Mouse (Mus musculus) testis, postnatal 14 days (tissue): ENCODE results near the gene Ankrd33.

Source experiments
- DNase-seq: peaks from one replicate; pipeline ENCODE4 v3.0.0; 2021; ENCODE audit warnings: low spot score

Ankrd33 gene

DNA sequence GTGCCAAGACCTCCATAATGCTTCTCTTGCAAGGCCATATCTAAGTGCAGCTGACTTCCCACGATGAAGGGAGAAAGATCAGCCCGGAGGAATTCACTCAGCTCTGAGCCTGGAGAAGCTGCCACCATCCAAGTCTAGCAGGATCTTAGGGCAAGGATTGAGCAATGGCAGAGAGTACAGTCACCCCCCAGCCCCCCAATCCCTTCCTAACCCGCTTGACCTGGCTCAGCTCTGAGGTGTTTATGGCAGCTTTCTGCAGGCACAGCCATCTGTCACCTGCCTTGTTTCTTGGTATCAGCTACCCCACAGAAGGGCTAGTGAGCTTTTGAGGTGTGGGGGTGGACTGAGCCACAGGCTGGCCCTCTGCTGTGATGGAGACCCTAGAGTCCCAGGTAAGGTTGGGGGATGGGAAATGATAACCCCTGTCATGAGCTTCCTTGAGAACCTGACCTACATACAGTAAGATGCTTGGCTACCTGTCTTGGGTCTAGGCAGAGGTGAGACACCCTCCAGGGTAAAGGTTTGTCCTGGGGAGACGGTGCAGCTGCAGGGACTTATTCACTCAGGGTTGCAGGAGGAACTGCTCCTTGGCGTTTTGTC, at the start of gene Ankrd33:
Gene Ankrd33, plus strand, starts transcription at position 245 of the 600 bp plus-strand sequence.
- DNase-seq, result no peak

- no peak for DNase-seq
These were observed 49.1 kb upstream of the Ankrd33 start for GRCm38 (mm10) chr15:101066364-101066847.

DNA sequence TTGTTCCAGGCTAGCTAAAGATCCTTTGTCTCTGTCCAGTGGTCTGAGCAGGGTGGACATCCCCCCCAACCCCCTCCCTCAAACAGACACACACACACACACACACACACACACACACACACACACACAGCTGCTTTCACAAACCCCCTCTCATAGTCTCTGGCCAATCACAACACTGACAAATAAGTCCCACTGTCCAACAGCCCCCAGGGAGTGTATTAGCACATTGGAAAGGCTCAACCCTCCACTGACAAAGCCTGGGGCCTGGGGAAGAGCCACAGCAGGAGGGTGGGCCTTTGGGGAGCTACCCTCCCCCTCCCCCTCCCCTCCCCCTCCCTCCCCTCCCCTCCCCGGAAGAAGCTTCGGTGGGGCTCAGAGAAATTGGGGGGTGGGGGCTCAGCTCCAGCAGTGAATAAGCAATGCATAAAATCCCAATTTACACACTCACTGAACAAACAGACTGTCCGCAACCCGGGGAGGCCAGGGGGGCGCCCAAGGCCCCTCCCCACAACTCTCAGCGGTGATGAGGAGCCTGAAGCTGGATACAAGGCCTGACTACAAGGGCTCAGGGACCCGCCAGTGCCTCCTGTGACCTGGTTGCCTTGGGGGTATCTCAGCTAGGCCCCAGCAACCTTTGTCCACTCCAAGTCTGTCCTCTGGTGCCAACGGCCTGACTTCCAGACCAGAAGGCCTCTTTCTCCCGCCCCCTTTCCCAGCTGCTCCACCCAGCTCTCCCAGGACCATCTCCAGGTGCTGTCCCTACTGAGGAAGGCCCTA, 48.4 kb upstream of the Ankrd33 start:
- DNase-seq, result no peak

DNA sequence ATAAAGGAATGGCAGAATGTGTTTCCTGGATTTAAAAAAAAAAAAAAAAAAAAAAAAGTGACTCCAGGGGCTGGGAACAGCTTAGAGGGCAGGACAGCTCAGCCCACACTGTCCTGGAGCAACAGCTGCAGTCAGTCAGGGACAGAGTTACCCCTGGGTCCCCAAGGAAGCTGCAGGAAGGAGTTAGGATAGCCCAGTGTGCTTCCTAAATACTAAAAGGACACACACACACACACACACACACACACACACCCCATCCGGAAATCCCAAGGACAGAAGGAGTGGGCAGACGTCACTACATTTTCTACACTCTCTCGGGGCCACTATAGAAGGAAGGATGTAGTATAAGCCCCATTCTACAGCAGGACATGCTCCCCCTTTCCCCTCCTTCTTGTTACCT, 47.5 kb upstream of the Ankrd33 start:
- no peak for DNase-seq

GRCm38 (mm10) chr15:101068671-101069070, 46.9 kb upstream of the Ankrd33 start:
- DNase-seq, result no peak

- no peak for DNase-seq
These were observed 45.8 kb upstream of the Ankrd33 start for GRCm38 (mm10) chr15:101069641-101070190.

- no peak for DNase-seq
These were observed 44.8 kb upstream of the Ankrd33 start for GRCm38 (mm10) chr15:101070762-101071161.

DNA sequence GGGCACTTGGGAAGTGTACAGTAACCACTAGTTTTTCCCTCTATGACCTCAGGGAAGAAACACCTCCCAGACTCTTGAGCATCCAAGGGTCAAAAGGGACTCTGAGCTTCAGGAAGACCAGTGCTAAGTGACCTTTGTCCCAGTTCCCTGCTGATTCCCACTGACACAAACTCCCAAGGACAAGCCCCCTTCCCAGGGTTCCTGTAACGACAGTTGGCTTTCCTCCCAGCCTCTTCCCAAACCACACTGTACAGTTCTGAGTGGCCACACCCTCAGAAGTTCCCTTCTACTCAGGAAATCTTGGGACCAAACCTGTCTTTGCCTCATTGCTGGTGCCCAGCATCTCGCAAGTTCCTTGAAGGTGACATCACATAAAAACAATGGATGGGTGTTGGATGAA, 42.8 kb upstream of the Ankrd33 start:
- DNase-seq, result no peak

GRCm38 (mm10) chr15:101074067-101074466, 41.5 kb upstream of the Ankrd33 start:
- DNase-seq, result no peak

GRCm38 (mm10) chr15:101075150-101075549, 40.4 kb upstream of the Ankrd33 start:
- no peak for DNase-seq

DNA sequence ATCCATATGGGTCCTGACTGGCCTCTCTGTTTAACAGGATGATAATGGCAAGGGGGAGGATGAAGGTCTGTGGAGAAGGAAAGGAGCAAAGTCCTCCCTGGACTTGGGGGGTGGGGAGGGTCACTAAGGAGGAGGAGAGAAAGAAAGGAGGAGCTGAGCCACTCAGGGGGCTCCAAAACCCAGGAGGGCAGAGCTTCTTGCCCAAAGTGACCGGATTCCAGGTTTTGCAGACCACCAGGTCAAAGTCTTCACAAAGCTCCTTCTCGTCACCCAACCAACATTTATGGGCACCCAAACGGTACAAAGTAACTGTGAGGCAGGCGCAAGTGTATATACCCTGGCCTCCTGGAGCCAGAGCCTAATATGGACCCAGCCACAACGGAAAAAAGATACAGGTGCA, 39.9 kb upstream of the Ankrd33 start:
- no peak for DNase-seq

DNA sequence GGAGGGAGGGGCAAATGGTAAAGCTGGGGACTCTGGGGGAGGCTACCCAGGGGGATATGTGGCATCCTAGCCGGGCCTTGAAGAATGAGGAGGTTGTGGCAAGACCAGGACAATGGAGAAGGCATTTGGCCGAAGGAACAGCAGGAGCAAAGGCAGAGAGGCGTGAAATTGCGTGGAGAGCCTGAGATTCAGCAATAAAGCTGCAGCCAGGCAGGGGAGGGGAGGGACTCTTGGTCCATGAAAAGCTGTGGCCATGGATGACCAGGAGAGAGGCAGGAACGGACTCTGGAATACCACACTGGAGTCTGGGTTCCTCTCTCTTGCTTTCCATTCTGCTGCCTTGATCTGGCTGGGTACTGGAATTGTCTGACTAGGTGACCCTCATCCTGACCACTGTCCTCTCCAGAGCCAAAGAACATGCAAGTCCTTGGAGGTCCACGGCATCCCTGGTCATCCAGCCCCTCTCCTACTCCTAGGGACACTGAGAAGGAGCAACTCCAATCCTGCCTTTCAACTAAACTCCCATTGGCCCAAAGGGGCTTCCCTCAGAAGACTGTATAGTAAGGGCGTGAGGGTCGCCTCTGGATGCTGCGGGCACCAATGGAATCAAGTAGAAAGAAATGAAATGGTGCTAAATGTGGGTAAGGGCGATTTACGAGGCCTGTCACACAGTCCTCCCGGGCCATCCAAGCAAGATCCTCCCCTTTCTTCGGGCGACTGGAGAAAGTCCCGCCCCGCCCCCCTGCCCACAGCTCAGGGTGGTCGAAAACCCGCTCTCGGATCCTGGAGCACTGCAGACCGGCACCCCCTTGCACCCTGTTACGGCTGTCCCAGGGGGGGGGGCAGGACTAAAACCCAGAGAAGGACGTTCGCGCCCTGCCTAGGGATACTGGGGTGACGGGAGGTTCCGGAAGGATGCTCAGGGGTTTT, 39.2 kb upstream of the Ankrd33 start:
- DNase-seq, result no peak

GRCm38 (mm10) chr15:101077001-101077812, 38.3 kb upstream of the Ankrd33 start:
- no peak for DNase-seq

- no peak for DNase-seq
These were observed 37.5 kb upstream of the Ankrd33 start, which contains the start of gene Fignl2 for GRCm38 (mm10) chr15:101077813-101078730. Gene Fignl2, minus strand, starts transcription at chr15:101078567.

DNA sequence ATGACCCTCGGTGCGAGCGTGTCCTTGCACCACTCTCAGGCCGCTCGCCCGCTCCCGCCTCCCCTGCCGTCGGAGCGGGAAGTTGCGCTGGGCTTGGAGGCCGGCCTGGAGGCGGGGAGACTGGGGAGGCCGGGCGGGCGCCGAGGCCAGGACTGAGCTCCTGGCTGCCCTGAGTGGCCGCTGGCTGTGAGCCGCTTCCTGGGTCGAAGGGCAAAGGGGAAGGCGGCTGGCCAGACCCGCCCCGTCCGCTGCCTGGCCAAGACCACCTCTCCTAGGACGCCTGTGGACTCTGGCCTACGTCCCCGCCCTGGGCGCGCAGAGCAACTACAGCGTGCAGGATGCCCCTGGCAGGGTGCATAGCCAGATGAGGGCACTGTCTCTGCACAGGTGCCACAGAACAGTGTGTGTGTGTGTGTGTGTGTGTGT, 36.8 kb upstream of the Ankrd33 start:
- DNase-seq, result peak; percentile 83

DNA sequence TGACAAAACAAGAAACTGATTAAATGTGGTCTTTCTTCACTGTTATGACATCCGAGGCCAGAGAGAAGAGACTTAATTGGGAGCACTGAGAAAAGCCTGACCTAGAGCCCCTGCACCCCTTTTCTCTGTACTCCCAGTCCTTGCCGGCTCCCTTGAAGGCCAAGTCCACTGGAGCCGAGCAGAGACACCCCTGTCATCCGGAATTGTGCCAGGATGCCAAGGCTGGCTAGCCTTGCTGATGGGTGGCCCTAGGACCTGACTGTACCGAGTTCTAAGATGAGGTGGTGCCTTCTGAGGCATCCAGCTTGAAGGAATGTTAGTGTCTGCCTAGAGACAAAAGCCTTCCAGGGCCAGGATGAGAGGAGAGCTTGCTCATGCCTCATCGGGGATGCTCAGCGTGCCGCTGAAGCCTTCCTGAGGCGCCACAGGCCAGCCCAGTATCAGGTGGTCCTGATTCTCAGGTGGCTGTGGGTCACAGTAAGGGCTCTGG, 35.5 kb upstream of the Ankrd33 start:
- DNase-seq, result no peak

- DNase-seq, result no peak
These were observed 34.5 kb upstream of the Ankrd33 start for GRCm38 (mm10) chr15:101081035-101081548.

- DNase-seq, result no peak
These were observed 33.3 kb upstream of the Ankrd33 start for GRCm38 (mm10) chr15:101082236-101082635.

DNA sequence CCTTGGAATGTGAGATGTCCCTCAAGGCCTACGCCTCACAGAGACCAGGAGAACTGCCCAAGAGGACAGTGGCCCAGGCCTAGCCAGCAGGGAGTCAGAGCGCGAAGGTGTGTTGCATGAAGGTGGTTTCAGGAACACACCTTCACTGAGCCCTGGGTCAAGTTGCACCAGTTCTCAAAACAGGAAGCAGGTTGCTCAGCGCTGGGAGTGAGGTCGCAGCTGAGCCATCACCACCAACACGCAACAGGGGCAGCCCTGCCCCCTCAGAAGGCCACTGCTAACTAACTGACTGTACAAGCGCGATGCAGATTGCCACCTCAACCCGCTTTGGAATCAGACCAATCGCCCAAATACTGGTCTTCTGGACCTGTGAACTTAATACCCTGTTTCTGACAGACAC, 31.1 kb upstream of the Ankrd33 start:
- DNase-seq, result no peak

- no peak for DNase-seq
These were observed 29.1 kb upstream of the Ankrd33 start for GRCm38 (mm10) chr15:101086451-101086850.
